Comparison of ENCODE assay signal across 30 mouse cellular contexts in genomic region chr14:88462944-88463343, GRCm38 (mm10). TPM values are rescaled to one million over a fixed set of nuclear protein-coding genes. Genes with fewer than 3 reads are reported as not detected.
"Had no signal": no experiment of that assay in that cellular context is flagged by ENCODE, and none has a peak within 500 bp of the region (broad histone marks: within the 10 kb centered on the region; RNA-seq: fewer than 3 reads in every experiment).

No protein-coding gene starts in this region.

- H3K27ac ChIP-seq: embryonic facial prominence, embryonic 10.5 days; embryonic facial prominence, embryonic 12.5 days; embryonic facial prominence, embryonic 13.5 days; embryonic facial prominence, embryonic 15.5 days; forebrain, embryonic 10.5 days; forebrain, embryonic 12.5 days; forebrain, embryonic 13.5 days; forebrain, embryonic 15.5 days; gastrocnemius, adult 2 months had no signal

- H3K9ac ChIP-seq: embryonic facial prominence, embryonic 12.5 days; embryonic facial prominence, embryonic 13.5 days; embryonic facial prominence, embryonic 15.5 days; forebrain, embryonic 12.5 days; forebrain, embryonic 13.5 days; forebrain, embryonic 15.5 days; forebrain, postnatal 0 days had no signal

- H3K4me3 ChIP-seq: embryonic facial prominence, embryonic 10.5 days; embryonic facial prominence, embryonic 12.5 days; embryonic facial prominence, embryonic 13.5 days; embryonic facial prominence, embryonic 15.5 days; erythroblast, embryonic 14.5 days; forebrain, embryonic 10.5 days; forebrain, embryonic 12.5 days; forebrain, embryonic 13.5 days; forebrain, embryonic 15.5 days; gastrocnemius, adult 2 months had no signal

- DNase-seq: cerebellum, adult 18-20 months; cerebellum, adult 2 months; cerebellum, adult 8-10 months; cerebellum, adult 9-10 months; cerebellum, adult 9-11 months; cerebellum, postnatal 10 days; cerebellum, postnatal 14 days; cerebellum, postnatal 25 days; cerebellum, postnatal 36 days; embryo, embryonic 11 days; forebrain, postnatal 0 days; gastrocnemius, adult 2 months; gastrocnemius, postnatal 10 days; gastrocnemius, postnatal 14 days; gastrocnemius, postnatal 25 days; gastrocnemius, postnatal 36 days; heart, adult 11 months had no signal

- H3K36me3 ChIP-seq: embryonic facial prominence, embryonic 10.5 days; embryonic facial prominence, embryonic 12.5 days; embryonic facial prominence, embryonic 13.5 days; embryonic facial prominence, embryonic 15.5 days; forebrain, embryonic 10.5 days; forebrain, embryonic 12.5 days; forebrain, embryonic 15.5 days had no signal

- H3K4me1 ChIP-seq: embryonic facial prominence, embryonic 10.5 days; embryonic facial prominence, embryonic 12.5 days; embryonic facial prominence, embryonic 13.5 days; embryonic facial prominence, embryonic 15.5 days; forebrain, embryonic 10.5 days; forebrain, embryonic 12.5 days had no signal

- H3K27me3 ChIP-seq: embryonic facial prominence, embryonic 12.5 days; forebrain, embryonic 15.5 days had no signal

- H3K9me3 ChIP-seq: embryonic facial prominence, embryonic 10.5 days; embryonic facial prominence, embryonic 12.5 days; embryonic facial prominence, embryonic 13.5 days; embryonic facial prominence, embryonic 15.5 days; forebrain, embryonic 10.5 days; forebrain, embryonic 12.5 days; forebrain, embryonic 13.5 days; forebrain, embryonic 15.5 days had no signal

- ATAC-seq: forebrain, embryonic 13.5 days; forebrain, embryonic 14.5 days; forebrain, embryonic 15.5 days; forebrain, embryonic 16.5 days; forebrain, postnatal 0 days had no signal

- H3K4me2 ChIP-seq: embryonic facial prominence, embryonic 12.5 days; embryonic facial prominence, embryonic 13.5 days; embryonic facial prominence, embryonic 15.5 days; forebrain, embryonic 12.5 days; forebrain, embryonic 13.5 days; forebrain, embryonic 15.5 days had no signal

RNA-seq across cellular contexts. Expression of gene Pcdh20, which starts 8.3 kb away (rescaled TPM):
- total RNA-seq: common myeloid progenitor, adult 5-6 weeks; granulocyte monocyte progenitor cell, adult 5-6 weeks had no signal
- polyA plus RNA-seq: erythroblast, embryonic 14.5 days had no signal
